Mouse (Mus musculus) urinary bladder, postnatal 4 days (tissue): ENCODE measurements around the gene Grap2.

Experiments
- DNase-seq, 2 experiments: peaks; one replicate each; pipeline ENCODE4 v3.0.0; 2021 to 2022; ENCODE audit warnings: low spot score in 2 of 2

Grap2 gene

GRCm38 (mm10) chr15:80636757-80637372 lies 64.5 kb downstream of the Grap2 start:
- DNase-seq: no peak

GRCm38 (mm10) chr15:80639071-80639702 lies 66.8 kb downstream of the Grap2 start:
- DNase-seq: no peak

DNA sequence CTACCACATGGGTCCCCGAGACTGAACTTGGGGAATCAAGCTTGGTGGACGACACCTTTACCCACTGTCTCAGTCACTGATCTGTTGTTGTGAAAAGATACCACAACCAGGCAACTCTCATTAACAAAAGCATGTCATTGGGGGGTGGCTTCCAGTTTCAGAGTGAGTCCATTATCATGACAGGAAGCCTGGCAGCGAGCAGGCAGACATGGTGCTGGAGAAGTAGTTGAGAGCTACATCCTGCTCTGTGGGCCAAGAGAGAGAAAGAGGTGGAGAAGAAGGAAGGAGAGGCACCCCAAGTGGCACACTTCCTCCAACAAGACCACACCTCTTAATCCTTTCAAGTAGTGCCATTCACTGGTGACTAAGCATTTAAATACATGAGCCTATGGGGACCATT lies 67.5 kb downstream of the Grap2 start:
- no peak for DNase-seq

- DNase-seq: no peak
Observed at GRCm38 (mm10) chr15:80641702-80642435, 69.5 kb downstream of the Grap2 start.

GRCm38 (mm10) chr15:80645006-80645797 lies 72.8 kb downstream of the Grap2 start:
- no peak for DNase-seq

DNA sequence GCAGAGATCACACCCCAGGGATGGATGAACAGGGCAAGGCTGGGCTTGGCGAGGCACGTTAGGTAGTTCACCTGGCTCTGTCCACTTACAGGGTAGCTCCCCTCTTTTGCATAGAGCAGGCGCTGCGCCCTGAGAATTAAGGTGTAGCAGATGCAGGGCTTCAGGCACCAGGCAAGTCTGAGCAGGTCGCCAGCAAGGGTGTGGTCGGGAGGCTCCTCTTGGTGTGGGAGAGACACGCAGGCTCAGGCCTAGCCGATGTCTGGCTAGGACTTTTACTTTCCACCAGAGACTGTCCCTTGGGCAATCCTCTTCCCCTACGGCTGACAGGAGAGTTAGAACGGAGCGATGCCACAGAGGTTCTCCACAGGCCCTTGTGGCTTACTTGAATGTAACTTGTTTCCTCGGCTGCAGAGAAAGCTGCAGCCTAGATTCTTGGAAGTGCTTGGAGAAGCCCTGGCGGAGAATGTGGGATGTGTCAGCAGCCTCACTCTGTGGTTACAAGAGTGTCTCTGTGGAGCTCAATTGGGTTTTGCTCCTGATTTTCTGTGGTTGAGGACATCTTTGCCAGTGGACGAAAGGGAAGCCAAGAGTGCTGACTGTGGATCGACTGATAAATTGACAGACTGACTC lies 76.7 kb downstream of the Grap2 start:
- peak in 1 of 2 experiments; percentile 27 for DNase-seq

- DNase-seq: no peak
Observed at GRCm38 (mm10) chr15:80650412-80650811, 78.0 kb downstream of the Grap2 start.

DNA sequence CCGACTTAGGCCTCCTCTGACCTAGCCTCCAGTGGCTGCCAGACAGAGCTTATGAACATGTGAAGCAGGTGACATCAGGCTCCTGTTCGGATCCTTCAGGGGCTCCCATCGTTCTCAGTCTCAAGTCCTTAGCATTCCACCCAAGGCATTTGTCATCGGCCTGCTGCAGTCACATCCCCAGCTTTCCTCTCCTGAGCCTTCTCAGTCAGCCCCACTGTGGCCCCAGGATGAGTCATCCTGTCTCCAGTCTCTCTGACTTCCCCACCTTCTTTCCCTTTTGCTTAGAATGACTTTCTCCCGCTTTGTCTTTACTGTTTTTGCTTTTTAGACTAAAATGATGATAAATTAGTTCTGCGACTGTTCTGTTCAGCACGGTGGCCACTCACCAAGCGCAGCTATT lies 81.5 kb downstream of the Grap2 start:
- no peak for DNase-seq

DNA sequence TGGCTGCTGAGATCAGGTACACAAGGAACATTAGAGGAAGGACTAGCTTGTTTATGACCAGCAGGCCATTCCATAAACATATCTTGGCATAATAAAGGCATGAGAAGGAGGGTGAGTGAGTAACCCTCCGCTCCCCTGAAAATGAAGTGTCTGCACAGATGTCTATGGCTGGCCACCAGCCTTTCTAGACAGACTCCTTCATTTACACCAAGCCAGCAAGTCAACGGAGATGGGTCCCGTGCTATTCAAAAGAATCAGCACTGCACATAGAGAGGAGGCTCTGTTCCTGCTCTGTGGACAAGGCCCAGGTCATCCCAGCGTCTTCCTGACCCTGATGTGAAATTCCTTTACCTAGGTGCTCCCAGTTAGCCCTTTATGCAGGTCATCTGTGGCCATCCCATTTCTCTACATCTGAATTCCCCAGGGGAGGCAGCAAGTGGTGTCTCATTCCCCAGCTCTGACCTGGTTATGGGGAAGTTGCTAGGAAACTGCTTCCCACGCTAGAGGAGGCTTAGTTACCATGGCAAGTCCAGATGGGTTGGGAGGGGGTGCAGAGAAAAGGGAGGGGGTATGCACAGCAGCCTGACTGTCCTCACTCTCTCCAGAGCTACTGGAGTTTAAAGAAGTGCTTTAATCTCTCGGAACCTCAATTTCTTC lies 86.5 kb downstream of the Grap2 start:
- no peak for DNase-seq

GRCm38 (mm10) chr15:80660963-80661362 lies 88.6 kb downstream of the Grap2 start:
- DNase-seq: no peak

DNA sequence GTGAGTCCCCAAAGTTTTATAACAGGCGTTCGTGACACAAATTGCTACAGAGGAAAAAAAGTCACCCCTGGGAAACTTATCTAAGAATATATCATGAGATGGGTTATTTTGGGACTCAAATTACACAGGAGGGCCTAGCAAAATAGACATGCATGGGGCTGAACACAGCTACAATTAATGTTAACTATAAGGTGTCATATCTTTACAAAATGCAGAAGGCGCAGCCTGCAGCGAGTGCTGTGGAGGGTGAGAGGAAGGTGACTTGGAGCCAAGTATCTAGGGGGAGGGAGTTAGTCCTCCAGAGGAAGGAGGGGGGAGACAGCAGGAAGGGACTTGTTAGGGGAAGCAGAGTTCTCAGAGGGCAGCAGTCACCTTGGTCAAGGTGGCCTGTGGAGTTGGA lies 92.0 kb downstream of the Grap2 start:
- DNase-seq: no peak

GRCm38 (mm10) chr15:80671295-80672252 lies 99.2 kb downstream of the Grap2 start, which contains the start of gene Fam83f:
Gene Fam83f (plus strand): TSS chr15:80671847.
- DNase-seq: peak in 1 of 2 experiments; percentile 58

DNA sequence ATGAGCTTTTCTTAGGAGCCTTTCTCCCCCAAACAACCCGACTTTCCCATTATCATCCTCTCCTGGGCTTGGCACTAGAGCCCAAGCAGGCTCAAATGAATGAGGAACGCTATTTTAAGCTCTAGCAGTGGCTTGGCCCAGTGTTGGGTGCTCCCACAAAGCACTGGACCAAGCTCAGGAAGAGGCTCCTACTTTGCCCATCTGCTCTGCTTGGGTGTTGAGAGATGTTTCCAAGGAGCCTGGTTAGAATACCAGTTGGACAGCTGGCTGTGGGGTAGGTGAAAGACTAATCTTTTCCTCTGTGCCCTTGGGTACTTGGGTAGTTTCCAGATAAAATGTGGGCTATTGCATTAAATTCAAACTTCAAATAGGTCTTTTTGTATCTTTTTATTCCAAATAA lies 100.4 kb downstream of the Grap2 start:
- no peak for DNase-seq

- DNase-seq: no peak
Observed at GRCm38 (mm10) chr15:80673337-80674095, 101.1 kb downstream of the Grap2 start.

GRCm38 (mm10) chr15:80674700-80675099 lies 102.3 kb downstream of the Grap2 start:
- no peak for DNase-seq

GRCm38 (mm10) chr15:80679515-80680215 lies 107.3 kb downstream of the Grap2 start:
- peak in 1 of 2 experiments; percentile 64 for DNase-seq

- no peak for DNase-seq
Observed at GRCm38 (mm10) chr15:80680347-80681030, 108.1 kb downstream of the Grap2 start.

DNA sequence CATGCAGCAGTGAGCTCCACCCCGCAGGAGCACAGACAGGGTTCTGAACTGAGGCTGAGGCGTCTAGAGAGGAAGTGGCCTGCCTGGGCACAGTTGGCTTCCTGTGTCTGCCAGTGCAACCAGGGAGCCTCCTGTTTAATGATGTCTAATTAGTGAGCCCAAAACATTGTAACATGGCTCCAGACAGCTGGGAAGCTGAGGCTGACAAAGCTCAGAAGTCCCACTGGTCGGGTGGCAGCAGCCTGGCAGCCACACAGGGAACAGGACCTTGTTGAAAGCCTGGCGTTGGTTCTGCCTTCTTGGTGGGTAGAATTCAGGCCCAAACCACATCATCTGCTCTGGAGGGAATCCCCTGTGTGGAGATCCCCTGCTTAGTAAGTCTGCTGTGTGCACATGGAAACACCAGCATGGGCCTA lies 109.1 kb downstream of the Grap2 start:
- DNase-seq: no peak
